Mouse (Mus musculus): ENCODE measurements around the gene Fhdc1. TPM values are rescaled to one million over a fixed set of nuclear protein-coding genes. Genes with fewer than 3 reads are reported as not detected.

The Fhdc1 gene
- polyA plus RNA-seq, 1 experiment from 2014 or later, result 1.0 TPM

DNA sequence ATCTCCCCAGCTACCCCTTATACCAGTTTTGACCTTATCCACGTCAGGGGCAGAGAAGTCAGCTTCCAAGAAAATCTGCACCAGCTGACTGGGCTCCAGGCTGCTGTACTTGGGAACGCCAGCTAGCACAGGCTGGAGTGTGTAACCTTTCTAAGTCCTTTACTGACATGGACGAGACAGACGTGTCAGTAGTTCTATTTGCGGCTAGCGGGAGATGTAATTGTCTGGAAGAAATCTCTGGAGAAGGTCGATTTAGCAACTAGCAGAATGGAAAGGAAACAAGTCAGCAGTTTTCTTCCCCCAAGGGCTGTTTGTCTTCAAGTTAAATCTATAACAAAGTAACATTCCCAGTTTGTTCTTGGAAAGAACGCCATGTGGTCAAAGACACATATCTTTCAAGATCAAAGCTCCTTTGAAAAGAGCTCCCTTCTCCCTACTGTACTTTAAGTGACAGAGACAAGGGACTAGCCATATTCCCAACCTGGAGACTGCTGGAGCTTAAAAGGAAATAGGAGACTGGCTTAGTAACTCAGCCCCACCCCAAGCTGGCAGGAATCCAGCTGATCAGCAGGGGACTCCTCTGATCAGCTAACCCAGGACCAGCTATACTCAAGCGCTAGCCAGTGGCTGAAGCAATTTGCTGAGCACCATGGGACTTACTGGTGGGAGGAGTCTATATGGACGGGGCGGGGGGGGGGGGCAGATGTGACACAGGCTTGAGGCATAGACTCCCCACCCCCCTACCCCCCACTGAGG lies 44.8 kb downstream of the Fhdc1 start:
- 83% methylated on average over 11 of the region's 11 CpGs for WGBS (ENCODE audit: missing documents)
- Histone ChIP-seq H3K4me3 (ENCODE audit: inconsistent target) (no peak overlapping the region), H3K27ac (no peak overlapping the region), H3K36me3 (ENCODE audit: inconsistent target) (no peaks in the 10 kb centered on the region), H3K79me2 (ENCODE audit: inconsistent target) (no peaks in the 10 kb centered on the region)

GRCm38 (mm10) chr3:84432797-84433445 lies 47.3 kb downstream of the Fhdc1 start:
- H3K27ac ChIP-seq, result no peak overlapping the region
- H3K79me2 ChIP-seq (ENCODE audit: inconsistent target), result no peaks in the 10 kb centered on the region
- no peaks in the 10 kb centered on the region for H3K36me3 ChIP-seq (ENCODE audit: inconsistent target)
- H3K4me3 ChIP-seq (ENCODE audit: inconsistent target), result no peak overlapping the region
- WGBS (ENCODE audit: missing documents), result 96% methylated on average over 10 of the region's 10 CpGs

DNA sequence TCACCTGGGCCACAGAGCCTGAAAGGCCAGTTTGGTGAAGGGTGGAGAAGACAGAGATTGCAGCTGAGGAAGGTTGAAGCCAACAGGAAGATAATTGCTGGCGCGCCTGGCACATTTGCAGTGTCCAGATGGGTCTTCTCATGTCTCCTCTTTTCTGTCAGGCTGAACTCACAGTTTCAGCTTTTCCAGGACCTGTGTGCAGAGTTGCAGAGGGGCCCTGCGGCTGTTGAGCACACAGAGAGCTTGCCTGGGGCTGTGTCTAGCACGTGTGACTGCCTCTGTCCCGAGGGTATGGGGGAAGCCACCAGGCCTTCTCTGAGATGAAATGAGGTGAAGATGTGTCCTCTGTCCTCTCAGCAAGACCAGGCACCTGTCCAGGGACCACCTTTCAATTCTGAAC lies 49.0 kb downstream of the Fhdc1 start:
- Histone ChIP-seq H3K79me2 (ENCODE audit: inconsistent target) (no peaks in the 10 kb centered on the region), H3K27ac (no peak overlapping the region), H3K36me3 (ENCODE audit: inconsistent target) (no peaks in the 10 kb centered on the region), H3K4me3 (ENCODE audit: inconsistent target) (no peak overlapping the region)
- WGBS (ENCODE audit: missing documents), result 97% methylated on average over 5 of the region's 5 CpGs

GRCm38 (mm10) chr3:84430152-84430551 lies 50.1 kb downstream of the Fhdc1 start:
- no peak overlapping the region for H3K27ac ChIP-seq
- 55% methylated on average over 2 of the region's 2 CpGs for WGBS (ENCODE audit: missing documents)
- H3K4me3 ChIP-seq (ENCODE audit: inconsistent target), result no peak overlapping the region
- no peaks in the 10 kb centered on the region for H3K79me2 ChIP-seq (ENCODE audit: inconsistent target)
- H3K36me3 ChIP-seq (ENCODE audit: inconsistent target), result no peaks in the 10 kb centered on the region

- Histone ChIP-seq H3K27ac (no peak overlapping the region), H3K4me3 (ENCODE audit: inconsistent target) (no peak overlapping the region), H3K79me2 (ENCODE audit: inconsistent target) (no peaks in the 10 kb centered on the region), H3K36me3 (ENCODE audit: inconsistent target) (no peaks in the 10 kb centered on the region)
- WGBS (ENCODE audit: missing documents), result 40% methylated on average over 12 of the region's 12 CpGs
These were observed 51.1 kb downstream of the Fhdc1 start for GRCm38 (mm10) chr3:84428994-84429725.

GRCm38 (mm10) chr3:84427779-84428178 lies 52.5 kb downstream of the Fhdc1 start:
- Histone ChIP-seq H3K79me2 (ENCODE audit: inconsistent target) (no peaks in the 10 kb centered on the region), H3K4me3 (ENCODE audit: inconsistent target) (no peak overlapping the region), H3K27ac (no peak overlapping the region), H3K36me3 (ENCODE audit: inconsistent target) (no peaks in the 10 kb centered on the region)
- 70% methylated on average over 5 of the region's 5 CpGs for WGBS (ENCODE audit: missing documents)

DNA sequence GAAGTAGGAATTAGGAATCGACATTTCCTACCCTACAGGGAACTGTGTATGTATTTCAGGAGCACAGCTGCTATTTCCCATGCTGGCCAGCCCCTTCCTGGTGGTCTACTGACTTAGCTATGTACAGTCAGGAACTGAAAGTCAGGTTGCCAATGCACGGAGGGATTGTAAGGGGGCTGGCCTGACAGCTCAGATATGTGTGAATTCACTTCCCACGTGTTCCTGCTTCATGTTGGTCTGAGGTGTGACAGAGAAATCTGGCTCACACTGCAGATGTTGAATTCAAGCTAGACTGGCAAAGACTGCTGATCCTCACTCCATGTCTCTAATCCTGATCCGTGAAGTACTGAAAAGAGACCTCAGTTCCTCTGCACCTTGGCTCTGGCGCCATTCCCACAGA lies 57.9 kb downstream of the Fhdc1 start:
- Histone ChIP-seq H3K36me3 (ENCODE audit: inconsistent target) (no peaks in the 10 kb centered on the region), H3K4me3 (ENCODE audit: inconsistent target) (no peak overlapping the region), H3K27ac (no peak overlapping the region), H3K79me2 (ENCODE audit: inconsistent target) (no peaks in the 10 kb centered on the region)
- WGBS (ENCODE audit: missing documents), result 58% methylated on average over 5 of the region's 5 CpGs

DNA sequence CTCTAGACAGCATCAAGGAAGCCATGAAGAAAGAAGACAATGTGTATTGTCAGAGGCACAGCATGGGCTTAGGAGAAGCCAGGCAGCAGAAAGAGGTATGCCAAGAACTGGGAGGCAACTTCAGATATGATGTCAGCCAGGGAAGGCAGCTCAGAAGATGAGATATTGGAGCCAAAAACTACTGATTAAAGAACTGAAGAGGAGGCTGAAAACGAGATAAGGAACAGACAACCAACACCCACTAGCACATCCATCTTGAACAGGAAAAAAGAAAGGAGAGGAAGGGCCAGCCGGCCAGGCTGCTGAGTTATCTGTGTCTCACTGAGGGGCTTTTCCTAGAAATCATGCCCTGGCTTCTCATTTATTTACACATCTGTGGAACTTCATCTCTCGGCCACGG lies 66.4 kb downstream of the Fhdc1 start:
- Histone ChIP-seq H3K4me3 (ENCODE audit: inconsistent target) (no peak overlapping the region), H3K79me2 (ENCODE audit: inconsistent target) (no peaks in the 10 kb centered on the region), H3K36me3 (ENCODE audit: inconsistent target) (no peaks in the 10 kb centered on the region), H3K27ac (no peak overlapping the region)
- WGBS (ENCODE audit: missing documents), result 87% methylated on average over 4 of the region's 4 CpGs

DNA sequence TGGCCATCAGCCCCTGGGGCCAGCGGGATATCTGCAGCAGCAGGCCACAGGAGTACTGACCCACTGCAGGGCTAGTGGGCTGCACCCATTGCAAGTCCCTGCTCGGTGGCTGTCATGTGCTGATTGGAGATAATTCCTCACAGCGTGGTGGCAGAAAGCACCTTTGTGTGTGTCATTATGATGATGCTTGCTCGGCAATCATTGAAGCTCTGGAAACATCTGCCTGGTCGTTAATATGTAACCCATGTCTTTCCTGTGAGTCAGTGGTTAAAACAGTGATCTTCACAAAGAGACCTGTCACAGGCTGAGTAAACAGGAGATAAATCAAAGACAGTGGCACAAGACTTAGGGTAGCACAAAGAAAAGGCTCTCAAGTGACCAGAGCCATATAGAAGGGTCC lies 67.3 kb downstream of the Fhdc1 start:
- Histone ChIP-seq H3K27ac (no peak overlapping the region), H3K4me3 (ENCODE audit: inconsistent target) (no peak overlapping the region), H3K36me3 (ENCODE audit: inconsistent target) (no peaks in the 10 kb centered on the region), H3K79me2 (ENCODE audit: inconsistent target) (no peaks in the 10 kb centered on the region)
- WGBS (ENCODE audit: missing documents), result 78% methylated on average over 5 of the region's 5 CpGs

DNA sequence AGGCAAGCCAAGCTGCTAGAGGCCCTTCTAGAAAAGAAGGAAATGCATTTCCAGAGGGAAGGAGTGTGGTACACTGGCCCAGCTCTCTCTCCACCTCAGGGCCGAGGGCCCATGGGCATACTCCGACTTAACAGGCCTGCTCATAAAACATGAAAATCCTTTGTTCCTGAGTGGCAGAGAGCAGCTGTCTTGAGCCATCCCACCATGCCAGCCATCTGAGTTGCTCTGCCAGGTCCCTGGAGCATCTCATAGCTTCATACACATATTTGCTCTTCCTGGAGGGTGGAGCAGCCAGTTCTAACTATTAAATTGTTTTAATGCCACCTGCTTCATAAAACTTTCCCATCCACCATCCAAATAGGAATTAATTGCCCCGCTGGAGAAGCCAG lies 70.8 kb downstream of the Fhdc1 start:
- 94% methylated on average over 3 of the region's 3 CpGs for WGBS (ENCODE audit: missing documents)
- Histone ChIP-seq H3K36me3 (ENCODE audit: inconsistent target) (no peaks in the 10 kb centered on the region), H3K27ac (no peak overlapping the region), H3K4me3 (ENCODE audit: inconsistent target) (no peak overlapping the region), H3K79me2 (ENCODE audit: inconsistent target) (no peaks in the 10 kb centered on the region)

DNA sequence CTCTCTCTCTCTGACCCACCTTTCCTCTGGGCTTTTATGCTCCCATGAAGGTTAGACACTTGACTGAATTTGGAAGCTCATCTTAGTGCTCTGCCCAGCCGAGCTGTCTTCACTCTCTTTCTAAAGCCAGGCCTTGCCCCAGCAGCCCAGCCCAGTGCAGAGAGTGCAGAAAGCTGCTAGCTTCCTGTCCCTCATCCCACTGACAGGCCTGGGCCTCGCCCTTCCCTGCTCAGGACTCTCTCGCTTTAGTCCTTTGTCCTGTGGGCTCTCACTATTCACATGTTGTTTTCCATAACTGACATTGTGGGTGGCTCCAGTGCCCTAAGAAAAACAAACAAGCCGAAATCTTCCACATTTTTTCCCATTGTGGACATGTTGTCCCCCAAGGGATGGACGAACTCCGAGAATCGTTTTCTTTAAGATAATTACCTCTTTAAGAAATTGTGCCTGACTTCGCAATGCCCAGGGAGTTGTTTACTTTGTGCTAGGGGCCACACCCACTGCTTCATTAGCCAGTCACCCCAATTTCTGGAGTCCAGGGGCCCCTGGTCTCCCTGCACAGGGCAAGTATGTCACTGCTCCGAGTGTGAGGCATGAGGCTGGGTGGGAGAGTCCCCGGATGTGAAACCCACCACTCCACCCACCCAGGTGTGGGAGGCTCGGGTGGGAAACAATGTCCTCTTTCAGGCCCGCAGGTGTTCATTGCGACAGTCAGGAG lies 71.3 kb downstream of the Fhdc1 start:
- Histone ChIP-seq H3K79me2 (ENCODE audit: inconsistent target) (no peaks in the 10 kb centered on the region), H3K27ac (no peak overlapping the region), H3K36me3 (ENCODE audit: inconsistent target) (no peaks in the 10 kb centered on the region), H3K4me3 (ENCODE audit: inconsistent target) (no peak overlapping the region)
- 84% methylated on average over 13 of the region's 13 CpGs for WGBS (ENCODE audit: missing documents)

DNA sequence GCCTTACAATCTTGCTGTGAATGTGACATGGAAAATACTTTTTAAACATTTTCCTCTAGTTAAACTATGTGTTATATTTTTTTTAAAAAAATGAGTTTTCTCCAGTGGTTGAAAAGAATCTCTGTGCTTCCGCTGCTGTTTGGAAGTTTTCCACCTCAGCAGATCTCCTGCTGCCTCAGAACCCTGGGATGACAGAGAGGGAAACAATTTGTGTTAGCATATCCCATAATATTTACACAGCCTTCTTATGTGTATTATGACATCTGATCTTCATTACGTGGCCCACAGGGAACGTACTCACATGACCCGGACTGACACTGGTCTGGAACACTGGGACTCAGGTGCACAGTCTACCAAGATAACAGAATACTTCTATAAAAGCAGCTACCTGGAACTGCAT lies 74.7 kb downstream of the Fhdc1 start:
- WGBS (ENCODE audit: missing documents), result 88% methylated on average over 4 of the region's 4 CpGs

GRCm38 (mm10) chr3:84403389-84403788 lies 76.8 kb downstream of the Fhdc1 start:
- no peak overlapping the region for H3K27ac ChIP-seq
- H3K79me2 ChIP-seq (ENCODE audit: inconsistent target), result no peaks in the 10 kb centered on the region
- WGBS (ENCODE audit: missing documents), result 93% methylated on average over 5 of the region's 5 CpGs
- H3K36me3 ChIP-seq (ENCODE audit: inconsistent target), result no peaks in the 10 kb centered on the region
- no peak overlapping the region for H3K4me3 ChIP-seq (ENCODE audit: inconsistent target)

More for the DNA sequence above, 74.7 kb downstream of the Fhdc1 start:
- no peaks in the 10 kb centered on the region for H3K79me2 ChIP-seq (ENCODE audit: inconsistent target)
- no peak overlapping the region for H3K4me3 ChIP-seq (ENCODE audit: inconsistent target)
- no peaks in the 10 kb centered on the region for H3K36me3 ChIP-seq (ENCODE audit: inconsistent target)
- no peak overlapping the region for H3K27ac ChIP-seq

DNA sequence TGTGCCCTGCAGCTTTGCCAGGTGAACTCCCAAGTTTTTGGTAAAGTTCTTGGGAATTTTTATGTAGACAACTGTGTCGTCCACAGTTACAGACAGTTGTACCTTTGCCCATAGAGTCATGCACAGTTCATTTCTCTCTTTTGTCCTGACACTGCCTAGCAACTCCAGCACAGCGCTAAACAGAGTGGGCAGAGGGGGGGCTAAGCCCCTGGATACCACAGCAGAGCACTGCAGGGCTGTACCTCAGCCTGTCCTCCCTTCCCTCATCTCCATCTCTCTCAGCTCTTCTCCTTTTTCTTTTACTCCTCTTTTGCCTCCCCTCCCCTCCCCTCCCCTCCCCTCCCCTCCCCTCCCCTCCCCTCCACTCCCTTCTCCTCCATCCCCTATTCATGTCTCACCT lies 77.5 kb downstream of the Fhdc1 start:
- Histone ChIP-seq H3K4me3 (ENCODE audit: inconsistent target) (no peak overlapping the region), H3K27ac (no peak overlapping the region), H3K36me3 (ENCODE audit: inconsistent target) (no peaks in the 10 kb centered on the region), H3K79me2 (ENCODE audit: inconsistent target) (no peaks in the 10 kb centered on the region)
- 67% methylated on average over 2 of the region's 2 CpGs for WGBS (ENCODE audit: missing documents)
